Mouse (Mus musculus) hindbrain, postnatal 0 days (tissue): ENCODE measurements around the gene Gpr146. TPM values are rescaled to one million over a fixed set of nuclear protein-coding genes. Genes with fewer than 3 reads are reported as not detected.
A peak's percentile ranks its signal among the peaks of the same experiment; 100 is the strongest.

ENCODE experiments used
- ATAC-seq: fragments of 200-750 bp; cut with Nextera tagmentation; 2 replicates; pipeline ENCODE4 v1.8.0; 2017; ENCODE audit warnings: mild to moderate bottlenecking, moderate TSS enrichment, moderate library complexity
- DNase-seq: peaks from one replicate; pipeline ENCODE4 v3.0.0-alpha.2; 2015; ENCODE audit warnings: low spot score
- H3K27ac ChIP-seq: fragments of 300-500 bp; sonication (generic); 2 replicates; pipeline ENCODE4 v1.5.1; 2014; ENCODE audit warnings: mild to moderate bottlenecking
- H3K27me3 ChIP-seq: fragments of 300-500 bp; sonication (generic); 2 replicates; pipeline ENCODE4 v1.6.1; 2014; ENCODE audit warnings: low read length, mixed read lengths; ENCODE audit not compliant: insufficient read depth
- H3K36me3 ChIP-seq: fragments of 300-500 bp; sonication (generic); 2 replicates; pipeline ENCODE4 v1.6.1; 2014; ENCODE audit warnings: low read length, mixed read lengths; ENCODE audit not compliant: insufficient read depth
- H3K4me1 ChIP-seq: fragments of 300-500 bp; sonication (generic); 2 replicates; pipeline ENCODE4 v1.6.1; 2014; ENCODE audit warnings: antibody characterized with exemption, low read length, mixed read lengths; ENCODE audit not compliant: insufficient read depth
- H3K4me2 ChIP-seq: fragments of 300-500 bp; sonication (generic); 2 replicates; pipeline ENCODE4 v1.6.1; 2014; ENCODE audit warnings: low read depth, mild to moderate bottlenecking, low read length, moderate library complexity, mixed read lengths
- H3K4me3 ChIP-seq: fragments of 300-500 bp; sonication (generic); 2 replicates; pipeline ENCODE4 v1.5.1; 2014; ENCODE audit warnings: low read length
- H3K9ac ChIP-seq: fragments of 300-500 bp; sonication (generic); replicated peaks from 2 replicates; pipeline ENCODE4 v1.6.1; 2014; ENCODE audit warnings: mild to moderate bottlenecking, low read length, moderate library complexity, mixed read lengths
- H3K9me3 ChIP-seq: fragments of 300-500 bp; sonication (generic); 2 replicates; pipeline ENCODE4 v1.6.1; 2016; ENCODE audit warnings: low read length, mixed read lengths
- CTCF ChIP-seq: IDR thresholded peaks from 2 replicates; pipeline ENCODE4 v1.5.1; 2016; ENCODE audit warnings: antibody characterized with exemption, control low read depth, low read depth
- WGBS: fragments of 180-500 bp; shearing (Covaris S2); extraction: QIAGEN DNeasy Blood & Tissue Kit; methylation state at CpG from one replicate; pipeline ENCODE4 v1.1.7; 2014; 5-methylcytosine and 5-hydroxymethylcytosine counted together
- polyA plus RNA-seq: library from polyadenylated mRNA; unstranded; fragments of >200 nt; fragmentation: Nextera tagmentation; extraction: Ambion mirVana; gene quantifications from 2 replicates; pipeline ENCODE4 v1.2.1, GENCODE M21; 2015
- total RNA-seq: library from RNA; depleted of rRNA; stranded (reverse); fragments of >200 nt; gene quantifications from 2 replicates; pipeline ENCODE4 v1.2.3, GENCODE M21; 2014

The Gpr146 gene
- total and polyA plus RNA-seq, 2 experiments from 2014 or later: 4.4 to 8.1 TPM

DNA sequence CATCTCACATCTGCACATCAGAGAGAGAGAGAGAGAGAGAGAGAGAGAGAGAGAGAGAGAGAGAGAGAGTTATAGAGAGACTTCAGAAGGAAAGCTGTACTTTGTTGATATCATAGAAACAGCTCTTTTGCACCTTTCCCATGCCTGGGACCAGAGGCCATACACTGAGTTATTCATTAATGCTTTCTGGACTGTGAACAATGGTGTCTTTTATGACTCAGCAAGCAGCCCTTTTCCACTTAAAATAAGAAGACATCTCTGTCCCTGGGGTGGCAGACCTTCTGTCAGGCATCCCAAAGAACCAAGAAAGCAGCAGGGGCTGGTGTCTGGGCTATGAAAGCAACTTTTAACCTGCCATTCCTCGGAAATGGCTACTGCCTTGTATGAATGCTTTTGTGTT, 30.3 kb upstream of the Gpr146 start:
- no peak overlapping the region for H3K9ac ChIP-seq
- ATAC-seq: no peak
- 20% methylated on average over 1 of the region's 1 CpGs for WGBS
- H3K4me1 ChIP-seq: peaks cover 5% of the 10 kb centered on the region
- no peaks in the 10 kb centered on the region for H3K27me3 ChIP-seq
- no peak overlapping the region for H3K27ac ChIP-seq
- no peak for TF ChIP-seq CTCF
- DNase-seq: no peak
- no peak overlapping the region for H3K4me3 ChIP-seq
- no peak overlapping the region for H3K4me2 ChIP-seq
- peaks cover 5% of the 10 kb centered on the region; the same call in 1 of the 2 replicates for H3K36me3 ChIP-seq
- H3K9me3 ChIP-seq: no peaks in the 10 kb centered on the region

DNA sequence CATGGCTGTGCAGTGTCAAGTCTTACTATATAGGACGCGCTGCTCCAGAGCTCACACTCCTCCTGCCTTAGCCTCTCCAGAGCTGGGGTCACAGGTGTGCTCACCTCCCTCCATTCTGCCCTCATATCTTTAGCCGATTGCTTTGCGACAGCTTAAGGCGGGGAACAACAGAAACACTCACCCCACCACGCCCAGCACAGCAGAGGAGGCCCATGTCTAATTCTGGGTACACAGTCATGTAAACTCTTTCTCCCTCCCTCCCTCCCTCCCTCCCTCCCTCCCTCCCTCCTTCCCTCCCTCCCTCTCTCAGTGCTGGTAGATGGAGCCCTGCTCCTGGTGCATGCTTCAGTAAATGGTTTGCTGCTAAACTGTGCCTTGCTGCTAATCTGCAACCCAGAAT, 27.8 kb upstream of the Gpr146 start:
- no peak for TF ChIP-seq CTCF
- DNase-seq (no peak), ATAC-seq (no peak)
- H3K4me3 ChIP-seq: no peak overlapping the region
- no peak overlapping the region for H3K4me2 ChIP-seq
- no peaks in the 10 kb centered on the region for H3K9me3 ChIP-seq
- H3K27me3 ChIP-seq: no peaks in the 10 kb centered on the region
- WGBS: 77% methylated on average over 6 of the region's 6 CpGs
- no peak overlapping the region for H3K9ac ChIP-seq
- H3K4me1 ChIP-seq: no peaks in the 10 kb centered on the region
- no peaks in the 10 kb centered on the region for H3K36me3 ChIP-seq
- H3K27ac ChIP-seq: no peak overlapping the region

DNA sequence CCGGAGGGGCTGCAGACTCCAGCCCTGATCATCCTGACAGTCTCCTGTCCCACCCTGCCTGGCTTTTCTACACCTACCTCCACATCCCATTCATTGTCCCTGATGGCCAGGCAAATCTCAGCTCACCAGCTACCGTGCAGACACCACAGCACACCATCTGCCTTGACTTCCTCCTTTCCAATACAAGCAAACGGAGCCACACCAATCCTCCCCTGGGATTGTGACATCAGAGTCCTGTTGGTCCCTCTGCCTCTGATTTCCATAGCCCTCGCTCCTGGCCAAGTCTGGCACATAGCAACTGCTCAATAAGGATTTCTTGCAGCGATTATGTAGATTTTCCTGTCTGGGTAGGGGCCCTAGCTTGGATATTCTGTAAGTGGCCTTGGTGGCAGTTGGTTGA, 26.4 kb upstream of the Gpr146 start, which contains the start of gene Cox19:
Gene Cox19, minus strand, starts transcription at position 285 of the 400 bp plus-strand sequence.
- no peaks in the 10 kb centered on the region for H3K27me3 ChIP-seq
- no peak for ATAC-seq
- TF ChIP-seq CTCF: no peak
- no peaks in the 10 kb centered on the region for H3K9me3 ChIP-seq
- H3K36me3 ChIP-seq: no peaks in the 10 kb centered on the region
- H3K4me2 ChIP-seq: no peak within 1 kb of the TSS
- 53% methylated on average over 5 of the region's 5 CpGs for WGBS
- H3K9ac ChIP-seq: no peak within 1 kb of the TSS
- no peak within 1 kb of the TSS for H3K27ac ChIP-seq
- no peak within 1 kb of the TSS for H3K4me3 ChIP-seq
- H3K4me1 ChIP-seq: no peaks in the 10 kb centered on the region
- DNase-seq: no peak

DNA sequence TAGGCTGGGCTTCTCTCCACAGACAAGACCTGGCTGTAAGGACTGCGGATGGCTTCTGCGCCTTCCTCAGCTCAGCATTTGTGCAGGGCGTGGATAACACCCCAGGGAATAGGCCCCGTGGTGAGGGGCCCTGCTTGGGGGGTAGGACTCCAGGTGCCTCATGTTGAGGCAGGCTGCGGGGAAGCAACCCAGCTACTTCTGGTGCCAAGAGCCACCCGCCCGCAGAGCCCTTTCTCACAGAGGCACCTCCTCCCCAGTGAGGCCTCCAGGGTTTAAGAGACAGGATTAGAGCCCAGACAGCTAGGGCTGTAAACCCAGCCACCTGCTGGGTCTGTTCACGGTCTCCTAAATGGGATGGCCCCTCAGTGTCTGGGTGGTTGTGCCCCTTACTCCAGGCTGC, 25.9 kb upstream of the Gpr146 start:
- 37% methylated on average over 8 of the region's 8 CpGs for WGBS
- Histone ChIP-seq H3K27me3 (no peaks in the 10 kb centered on the region), H3K9ac (no peak overlapping the region), H3K4me2 (no peak overlapping the region), H3K9me3 (no peaks in the 10 kb centered on the region), H3K36me3 (no peaks in the 10 kb centered on the region), H3K27ac (no peak overlapping the region), H3K4me1 (no peaks in the 10 kb centered on the region), H3K4me3 (no peak overlapping the region)
- TF ChIP-seq CTCF: no peak
- DNase-seq (no peak), ATAC-seq (no peak)

DNA sequence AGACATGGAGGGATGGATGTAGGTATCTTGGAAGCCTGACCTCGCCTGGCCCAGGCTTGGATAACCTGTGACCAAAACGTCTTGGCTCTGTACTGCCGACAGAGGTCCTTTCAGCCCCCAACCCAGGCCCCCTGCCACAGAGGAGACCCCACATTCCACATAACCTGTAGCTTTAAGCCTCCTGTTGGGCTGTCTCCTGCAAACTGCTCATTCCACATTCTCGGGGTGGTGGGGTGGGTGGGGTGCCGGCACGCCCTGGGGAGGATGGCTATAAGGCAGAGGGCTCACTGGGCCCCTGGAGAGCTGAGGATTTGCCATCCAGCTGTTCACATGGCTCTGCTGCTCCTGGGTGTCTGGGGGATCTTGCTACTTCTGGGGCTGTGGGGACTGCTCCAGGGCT, 25.2 kb upstream of the Gpr146 start, which contains the start of gene Cyp2w1:
Gene Cyp2w1, plus strand, starts transcription at position 301 of the 400 bp plus-strand sequence.
- no peak within 1 kb of the TSS for H3K4me3 ChIP-seq
- H3K4me2 ChIP-seq: no peak within 1 kb of the TSS
- H3K9ac ChIP-seq: no peak within 1 kb of the TSS
- no peaks in the 10 kb centered on the region for H3K9me3 ChIP-seq
- no peaks in the 10 kb centered on the region for H3K36me3 ChIP-seq
- H3K27ac ChIP-seq: no peak within 1 kb of the TSS
- DNase-seq (no peak), ATAC-seq (no peak)
- WGBS: 64% methylated on average over 6 of the region's 6 CpGs
- no peaks in the 10 kb centered on the region for H3K4me1 ChIP-seq
- H3K27me3 ChIP-seq: no peaks in the 10 kb centered on the region
- no peak for TF ChIP-seq CTCF

DNA sequence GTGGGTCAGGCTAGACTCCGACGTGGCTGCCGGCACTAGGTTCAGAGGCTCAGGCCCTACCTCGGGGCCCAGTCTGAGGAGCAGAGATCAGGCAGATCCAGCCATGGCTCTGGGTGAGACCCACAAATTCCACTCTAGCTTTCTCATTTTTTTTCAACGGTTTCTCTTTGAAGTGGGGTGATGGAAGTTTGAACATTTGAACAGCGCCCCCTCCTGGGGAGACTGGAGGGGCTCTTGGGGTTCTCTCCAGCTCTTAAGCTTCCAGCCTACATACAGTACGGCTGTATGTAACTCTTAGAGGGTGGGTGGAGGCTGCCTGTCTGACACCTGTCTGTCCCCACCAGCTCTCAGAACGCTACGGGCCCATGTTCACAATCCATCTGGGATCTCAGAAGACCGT, 24.0 kb upstream of the Gpr146 start:
- no peaks in the 10 kb centered on the region for H3K36me3 ChIP-seq
- no peak overlapping the region for H3K27ac ChIP-seq
- H3K9me3 ChIP-seq: no peaks in the 10 kb centered on the region
- TF ChIP-seq CTCF: peak; percentile 41
- H3K27me3 ChIP-seq: no peaks in the 10 kb centered on the region
- H3K4me2 ChIP-seq: no peak overlapping the region
- ATAC-seq: no peak
- H3K4me1 ChIP-seq: no peaks in the 10 kb centered on the region
- H3K4me3 ChIP-seq: no peak overlapping the region
- 62% methylated on average over 10 of the region's 10 CpGs for WGBS
- DNase-seq: no peak
- H3K9ac ChIP-seq: no peak overlapping the region

DNA sequence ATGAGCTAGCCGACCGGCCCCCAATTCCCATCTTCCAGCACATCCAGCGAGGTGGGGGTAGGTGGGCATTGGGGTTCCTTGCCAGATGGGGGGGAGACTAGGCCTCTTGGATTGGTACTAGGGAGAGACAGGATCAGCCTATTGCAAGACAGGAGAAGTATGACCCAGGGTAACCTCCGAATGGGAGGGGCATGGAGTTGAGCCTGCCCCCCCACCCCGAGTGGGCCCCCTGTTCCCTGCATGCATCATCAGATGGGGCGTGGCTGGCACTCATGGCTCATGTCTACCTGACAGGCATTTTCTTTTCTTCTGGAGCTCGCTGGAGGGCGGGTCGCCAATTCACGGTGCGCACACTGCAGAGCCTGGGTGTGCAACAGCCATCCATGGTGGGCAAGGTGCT, 23.6 kb upstream of the Gpr146 start:
- ATAC-seq (no peak), DNase-seq (no peak)
- WGBS: 88% methylated on average over 10 of the region's 11 CpGs
- Histone ChIP-seq H3K4me1 (no peaks in the 10 kb centered on the region), H3K9ac (no peak overlapping the region), H3K4me3 (no peak overlapping the region), H3K36me3 (no peaks in the 10 kb centered on the region), H3K27me3 (no peaks in the 10 kb centered on the region), H3K9me3 (no peaks in the 10 kb centered on the region), H3K27ac (no peak overlapping the region), H3K4me2 (no peak overlapping the region)
- no peak for TF ChIP-seq CTCF
